Mouse (Mus musculus): Measurements from ENCODE around the gene Ngdn.

- no peak for TF ChIP-seq CTCF (IDR thresholded peaks at IDR 0.05; ENCODE audit: low read depth)
- TF ChIP-seq EP300 (IDR thresholded peaks at IDR 0.05; ENCODE audit: low read depth), result no peak
Observed at GRCm38 (mm10) chr14:55059931-55060330, 44.7 kb downstream of the Ngdn start.

Data from liver, postnatal 0 days (tissue).